Mouse (Mus musculus) cerebellum, postnatal 25 days (tissue): ENCODE data around the gene Cilp.
A peak's percentile ranks its signal among the peaks of the same experiment; 100 is the strongest.
"Not testable (repeated sequence)": the region's sequence is repeated elsewhere in the genome, so short reads cannot be mapped to it uniquely, and the experiment has no call there.

Experiments used
- DNase-seq, 2 experiments: peaks; one replicate each; pipeline ENCODE4 v3.0.0; 2021; ENCODE audit warnings: mixed read lengths in 2 of 2

The Cilp gene

DNA sequence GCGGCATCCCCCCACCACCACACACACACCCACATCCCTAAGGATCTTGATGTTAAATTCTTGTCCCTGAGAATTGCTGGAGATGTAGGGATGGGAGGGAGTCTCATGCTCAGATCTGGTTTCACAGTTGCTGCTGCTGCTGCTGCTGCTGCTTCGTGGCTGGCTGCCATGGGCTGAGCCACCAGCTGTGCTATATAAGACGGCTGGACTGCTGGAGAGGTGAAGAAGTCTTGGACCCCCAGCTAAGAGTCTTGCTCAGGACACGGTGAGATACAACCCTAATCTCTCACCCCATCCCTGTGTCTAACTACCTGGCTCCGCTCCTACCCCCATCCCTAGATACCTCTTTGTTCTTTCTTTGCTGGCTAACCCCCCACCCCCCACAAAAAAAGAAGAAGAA is at the start of gene Cilp:
Cilp (plus strand) TSS at position 222 of the 400 bp plus-strand sequence.
- no peak for DNase-seq

DNA sequence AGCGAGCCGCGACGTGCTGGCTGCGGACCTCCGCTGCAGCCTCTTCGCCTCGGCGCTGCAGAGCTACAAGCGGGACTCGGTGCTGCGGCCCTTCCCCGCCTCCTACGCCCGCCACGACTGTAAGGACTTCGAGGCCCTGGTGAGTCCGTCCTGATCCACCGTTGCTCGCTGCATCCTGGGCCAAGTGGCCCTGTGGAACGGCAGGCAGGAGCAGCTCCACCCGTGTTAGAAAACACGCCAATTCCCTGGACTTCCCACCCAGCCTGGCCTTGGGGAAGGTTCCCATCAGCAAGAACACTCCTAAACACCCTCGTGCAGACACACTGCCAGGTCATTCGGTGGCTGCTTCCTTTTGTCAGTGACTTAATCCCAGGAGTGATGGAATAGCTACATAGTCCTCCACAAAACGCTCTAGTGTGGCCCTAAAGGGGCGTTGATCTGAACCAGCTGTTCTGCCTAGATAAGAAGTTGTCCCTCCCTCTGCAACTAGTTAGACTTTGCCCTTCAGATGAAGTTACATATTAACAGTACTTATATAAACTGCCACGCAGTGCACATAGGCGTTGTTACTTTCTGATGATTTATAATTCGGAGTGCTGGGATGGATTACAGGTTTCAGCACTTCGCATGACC is 49.4 kb upstream of the Cilp start:
- DNase-seq, result no peak

DNA sequence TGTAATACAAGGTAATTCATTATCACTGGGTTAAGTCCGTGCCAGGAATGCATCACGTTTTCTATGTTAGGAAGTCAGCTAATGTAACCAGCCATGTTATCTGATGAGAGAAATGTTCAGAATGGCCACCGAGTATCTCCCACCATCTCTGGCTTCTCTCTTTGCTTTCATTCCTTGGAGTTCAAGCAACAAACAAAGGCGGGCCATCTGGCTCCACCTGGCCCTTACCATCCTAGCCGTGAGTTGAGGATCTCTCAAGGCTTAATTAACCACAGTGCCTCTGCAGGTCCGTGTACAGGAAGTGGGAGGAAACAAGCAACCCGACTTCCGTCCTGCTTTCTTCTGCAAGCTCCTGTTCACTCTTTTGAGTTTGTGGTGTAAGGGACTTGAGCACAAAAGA is 48.0 kb upstream of the Cilp start:
- DNase-seq, result no peak

DNA sequence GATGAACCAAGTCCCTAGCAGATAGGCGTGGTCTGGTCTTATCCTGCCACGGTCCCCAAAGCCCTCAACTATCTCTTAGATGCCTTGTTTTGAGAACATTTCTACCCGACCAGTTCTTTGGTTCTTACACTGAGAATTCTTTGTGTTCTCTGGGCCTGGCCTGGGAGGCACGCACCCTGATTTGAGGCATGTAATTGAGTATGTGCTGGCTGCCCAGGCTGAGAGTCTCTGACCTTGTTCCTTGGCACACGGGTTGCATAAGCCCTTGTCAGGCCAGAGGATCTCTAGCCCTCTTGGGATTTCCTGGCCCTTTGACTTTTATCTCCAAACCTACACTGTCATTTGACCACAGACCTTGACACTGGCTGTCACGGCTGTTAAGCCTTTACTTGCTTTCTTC is 47.3 kb upstream of the Cilp start:
- no peak for DNase-seq

DNA sequence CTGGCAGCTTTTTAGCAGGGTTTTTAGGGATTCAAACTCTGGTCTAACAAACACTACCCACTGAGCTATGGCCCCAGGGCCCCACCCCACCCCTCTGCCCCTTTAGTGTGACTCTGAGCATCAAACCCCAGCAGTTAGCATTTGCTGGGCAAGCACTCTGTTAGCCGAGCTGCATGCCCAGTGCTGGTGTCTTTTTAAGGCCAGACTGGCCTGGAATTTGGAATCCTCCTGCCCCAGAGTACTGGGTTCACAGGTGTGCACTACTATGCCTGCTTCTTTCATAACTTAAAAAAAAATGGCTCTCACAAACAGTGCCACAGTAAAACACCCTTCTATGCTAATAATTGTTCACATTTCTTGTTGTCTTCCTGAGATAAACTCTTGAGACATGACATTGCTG is 46.1 kb upstream of the Cilp start:
- DNase-seq, result no peak

DNA sequence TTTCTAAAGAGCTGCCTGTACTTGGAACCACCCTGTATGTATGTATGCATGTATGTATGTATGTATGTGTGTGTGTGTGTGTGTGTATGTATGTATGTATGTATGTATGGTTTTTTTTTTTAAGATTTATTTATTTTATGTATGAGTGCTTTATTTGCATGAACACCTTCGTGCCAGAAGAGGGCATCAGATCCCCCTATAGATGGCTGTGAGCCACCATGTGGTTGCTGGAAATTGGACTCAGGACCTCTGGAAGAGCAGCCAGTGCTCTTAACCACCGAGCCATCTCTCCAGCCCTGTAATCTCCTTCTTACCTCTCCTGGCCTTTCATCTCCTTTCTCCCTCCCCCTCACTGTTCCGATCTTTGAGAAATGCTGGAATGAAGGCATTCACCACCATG is 44.6 kb upstream of the Cilp start:
- not testable (repeated sequence) for DNase-seq

DNA sequence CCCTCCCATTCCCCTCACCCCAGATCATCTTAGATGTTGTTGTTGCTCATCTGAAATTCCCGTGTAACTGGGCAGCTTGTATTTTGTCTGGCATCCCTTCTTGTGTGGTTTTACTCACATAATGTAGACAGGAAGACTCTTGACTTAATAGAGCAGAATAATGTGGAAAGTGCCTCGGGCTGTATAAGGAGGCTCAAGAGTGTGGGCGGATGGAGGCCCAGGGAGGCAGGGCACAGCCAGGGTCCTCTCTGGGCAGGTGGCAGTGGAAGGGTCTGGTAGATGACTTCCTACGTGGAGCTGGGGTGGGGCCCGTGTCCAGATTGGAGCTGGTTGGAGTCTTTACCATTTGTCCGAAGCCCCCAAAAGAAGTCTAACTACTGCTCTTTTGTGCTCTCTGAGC is 41.1 kb upstream of the Cilp start:
- DNase-seq, result no peak

DNA sequence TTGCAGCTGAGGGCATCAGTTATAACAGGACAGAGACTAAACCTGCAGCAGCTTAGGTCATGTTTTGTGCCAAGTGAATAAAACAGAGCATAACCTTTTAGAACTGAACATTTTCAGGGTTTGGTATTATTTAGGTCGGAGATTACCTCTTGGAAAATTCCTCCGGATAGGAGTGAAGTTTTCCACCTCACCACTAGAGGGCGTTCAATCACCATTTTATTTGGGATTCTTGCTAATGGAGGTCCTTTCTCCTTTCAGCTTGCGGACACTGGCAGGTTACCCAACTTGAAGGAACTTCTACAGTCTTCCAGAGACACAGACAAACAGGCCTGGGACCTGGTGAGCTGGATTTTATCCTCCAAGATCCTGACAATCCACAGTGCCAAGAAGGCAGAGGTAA is 39.2 kb upstream of the Cilp start:
- peak in 1 of 2 experiments; percentile 50 for DNase-seq

DNA sequence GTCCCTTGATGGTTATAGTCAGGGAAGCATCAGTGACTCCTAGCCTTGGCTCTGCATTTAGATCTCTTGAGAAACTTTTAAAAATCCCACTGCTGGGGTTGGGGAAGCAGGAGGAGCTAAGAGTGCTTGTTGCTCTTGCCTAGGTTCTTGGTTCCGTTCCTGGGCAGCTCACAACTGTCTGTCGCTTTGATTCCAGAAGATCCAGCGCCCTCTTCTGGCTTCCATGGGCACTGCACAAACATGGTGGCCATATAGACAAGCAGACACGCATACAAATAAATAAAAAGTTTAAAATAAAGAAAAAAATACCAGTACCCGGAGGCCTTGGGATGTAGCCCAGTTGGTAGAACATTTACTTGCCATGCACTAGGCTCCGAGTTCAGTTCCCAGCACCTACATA is 34.7 kb upstream of the Cilp start:
- no peak for DNase-seq

DNA sequence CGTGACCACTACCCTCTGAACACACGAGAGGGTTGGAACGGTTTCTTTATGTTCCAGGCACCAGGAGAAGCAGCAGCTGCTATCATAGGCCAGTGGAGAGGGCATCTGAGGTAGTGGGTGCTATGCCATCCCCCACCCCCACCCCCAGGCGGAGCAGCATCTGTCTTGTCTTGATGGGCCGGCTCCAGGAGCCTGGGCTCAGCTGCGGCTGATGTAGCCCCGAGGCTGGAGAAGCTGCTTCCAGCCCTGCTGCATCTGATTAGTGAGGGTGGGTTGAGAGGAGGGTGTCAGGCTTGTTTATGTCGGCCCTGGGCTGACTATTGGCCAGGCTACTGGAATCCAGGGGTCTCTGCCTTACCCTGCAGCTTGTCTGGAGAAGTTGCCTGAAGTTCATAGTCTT is 33.7 kb upstream of the Cilp start:
- no peak for DNase-seq

DNA sequence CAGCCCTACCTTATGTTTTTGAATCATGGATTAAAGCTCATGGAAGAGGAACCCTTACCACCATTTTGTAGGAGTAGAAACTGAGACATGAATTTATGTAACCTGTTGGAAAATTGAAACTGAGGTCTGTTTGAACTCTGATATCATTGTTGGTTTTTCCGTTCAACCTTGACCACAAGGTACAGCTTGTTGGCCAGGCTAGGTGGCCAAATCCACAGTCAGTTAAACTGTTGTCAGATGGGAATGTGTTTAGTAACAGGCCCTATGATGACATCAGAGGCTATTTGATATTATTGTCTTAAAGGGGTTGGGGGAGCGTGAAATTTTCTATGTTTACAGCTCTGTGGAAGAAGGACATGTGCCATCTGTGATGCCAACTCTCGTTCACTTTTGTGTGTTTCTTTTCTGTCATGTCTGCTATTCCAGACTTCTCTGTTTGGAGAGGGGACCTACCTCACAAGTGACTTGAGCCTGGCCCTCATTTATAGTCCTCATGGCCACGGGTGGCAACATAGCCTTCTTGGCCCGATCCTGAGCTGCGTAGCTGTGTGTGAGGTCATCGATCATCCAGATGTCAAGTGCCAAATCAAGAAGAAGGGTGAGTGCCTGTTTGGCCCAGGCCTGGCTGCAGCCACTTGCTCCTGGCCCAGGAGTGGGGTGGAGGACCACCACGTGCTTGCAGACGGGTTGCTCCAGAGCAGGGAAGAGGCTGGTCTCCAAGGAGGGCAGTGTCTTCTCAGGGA is 31.6 kb upstream of the Cilp start:
- DNase-seq, result no peak

DNA sequence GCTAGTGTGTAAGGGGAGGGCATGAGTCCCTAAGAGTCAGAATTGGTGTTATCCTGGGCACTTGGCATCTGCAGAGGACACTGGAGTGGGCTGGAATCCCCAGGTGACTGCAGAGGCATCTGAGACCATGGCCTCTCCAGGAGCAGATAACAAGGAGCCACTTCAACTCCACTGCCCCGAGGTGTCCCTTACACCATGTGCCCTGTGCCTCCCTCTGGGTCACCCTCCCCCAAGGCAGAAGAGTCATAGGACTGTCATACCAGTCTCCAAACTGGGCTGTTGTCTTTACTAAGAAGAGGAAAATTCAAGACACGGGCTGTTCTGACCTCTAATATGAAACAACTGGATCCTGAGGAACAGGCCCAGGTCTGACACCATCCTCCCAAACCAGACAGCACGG is 30.2 kb upstream of the Cilp start:
- no peak for DNase-seq

DNA sequence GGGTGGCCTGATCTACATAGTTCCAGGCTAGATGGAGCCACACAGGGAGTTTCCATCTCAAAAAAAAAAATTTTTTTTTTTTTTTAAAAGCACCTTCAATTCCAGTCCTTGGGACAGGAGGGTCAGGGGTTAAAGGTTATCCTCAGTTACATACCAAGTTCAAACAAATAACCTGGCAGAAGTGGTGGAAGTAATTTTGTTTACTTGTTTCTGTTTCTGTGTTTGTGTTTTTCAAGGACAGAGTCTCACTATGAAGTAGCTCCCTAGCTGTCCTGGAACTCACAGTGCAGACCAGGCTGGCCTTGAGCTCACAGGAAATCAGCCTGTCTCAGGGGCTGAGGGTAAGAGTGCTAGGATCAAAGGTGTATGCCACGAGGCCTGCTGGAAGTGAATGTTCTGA is 29.4 kb upstream of the Cilp start:
- DNase-seq, result no peak

DNA sequence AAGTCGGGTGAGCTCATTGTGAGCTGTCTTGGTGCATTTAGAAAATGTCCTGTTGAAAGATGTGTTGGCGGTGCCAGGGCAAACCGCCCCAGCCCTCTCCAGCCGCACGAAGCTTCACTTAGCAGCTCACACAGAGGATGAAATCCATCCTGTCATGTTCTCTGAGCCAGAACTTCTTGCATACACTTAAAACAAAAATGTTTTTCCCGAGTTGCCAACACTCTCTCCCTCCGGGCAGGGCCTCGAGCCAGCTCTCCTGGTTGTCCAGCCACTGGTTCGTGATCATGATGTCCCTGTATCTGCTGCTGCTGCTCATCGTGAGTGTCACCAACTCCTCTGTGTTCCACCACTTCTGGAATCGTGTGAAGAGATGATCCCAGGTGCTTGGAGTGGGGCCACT is 27.4 kb upstream of the Cilp start:
- DNase-seq, result no peak

DNA sequence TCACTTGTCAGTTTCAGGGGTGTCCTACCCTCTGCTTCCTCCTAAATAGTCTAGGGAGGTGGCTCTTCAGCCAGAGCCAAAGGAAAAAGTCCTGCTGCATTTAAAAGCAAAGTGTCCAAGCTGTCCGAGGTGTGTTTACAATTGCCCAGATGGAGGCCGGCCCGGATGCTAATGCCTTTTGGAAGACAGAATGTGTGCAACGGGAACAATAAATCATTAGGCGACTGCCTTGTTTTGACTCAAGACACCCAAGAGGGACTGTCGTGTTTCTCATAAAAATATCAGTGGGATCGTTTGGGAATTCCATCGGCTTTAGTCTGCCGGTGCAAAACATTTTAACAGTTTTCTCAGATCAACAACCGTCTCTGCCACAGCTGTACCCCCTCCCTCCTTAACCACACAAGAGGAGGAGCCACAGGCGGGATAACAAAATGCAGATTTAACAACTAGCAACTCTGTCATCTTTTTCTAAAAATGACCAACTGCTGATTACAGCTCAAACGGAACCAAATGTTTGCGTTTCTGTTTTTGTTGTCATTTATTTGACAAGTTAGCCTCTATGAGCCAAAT is 26.7 kb upstream of the Cilp start:
- no peak for DNase-seq

DNA sequence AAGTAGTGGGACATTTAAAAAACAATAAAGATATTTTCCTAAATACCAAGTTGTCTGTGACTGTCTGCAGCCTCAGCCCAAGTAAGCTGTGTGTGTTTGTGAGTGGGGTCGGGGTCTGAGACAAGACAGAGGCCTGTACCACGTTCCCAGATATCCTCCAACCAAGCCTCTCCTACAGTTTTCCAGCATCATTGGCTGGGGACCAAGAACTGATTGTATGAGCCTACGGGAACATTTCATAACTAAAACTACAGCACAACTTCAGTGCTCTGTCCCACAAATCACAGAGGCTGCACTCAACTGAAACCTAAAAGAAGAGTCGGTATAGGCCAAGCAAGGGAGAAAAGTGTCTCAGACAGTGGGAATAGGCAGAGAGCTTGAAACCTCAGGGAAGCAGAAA is 25.8 kb upstream of the Cilp start:
- DNase-seq, result no peak

DNA sequence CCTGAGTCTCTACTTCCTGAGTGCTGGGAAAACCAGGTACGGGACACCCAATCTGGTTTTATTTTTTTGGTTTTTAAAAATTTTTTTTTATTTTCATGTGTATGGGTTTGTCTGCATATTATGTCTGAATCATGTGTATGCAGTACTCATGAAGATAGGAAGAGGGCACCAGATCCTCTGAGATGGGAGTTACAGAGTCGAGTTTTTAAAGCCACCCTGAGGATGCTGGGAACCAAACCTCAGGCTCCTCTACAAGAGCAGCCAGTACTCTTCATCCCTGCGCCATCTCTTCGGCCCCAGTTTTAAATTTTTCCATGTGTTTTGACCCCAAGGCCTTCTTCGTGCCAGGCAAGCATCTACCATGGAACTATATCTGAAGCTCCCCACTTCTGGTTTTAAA is 25.2 kb upstream of the Cilp start:
- DNase-seq, result no peak

DNA sequence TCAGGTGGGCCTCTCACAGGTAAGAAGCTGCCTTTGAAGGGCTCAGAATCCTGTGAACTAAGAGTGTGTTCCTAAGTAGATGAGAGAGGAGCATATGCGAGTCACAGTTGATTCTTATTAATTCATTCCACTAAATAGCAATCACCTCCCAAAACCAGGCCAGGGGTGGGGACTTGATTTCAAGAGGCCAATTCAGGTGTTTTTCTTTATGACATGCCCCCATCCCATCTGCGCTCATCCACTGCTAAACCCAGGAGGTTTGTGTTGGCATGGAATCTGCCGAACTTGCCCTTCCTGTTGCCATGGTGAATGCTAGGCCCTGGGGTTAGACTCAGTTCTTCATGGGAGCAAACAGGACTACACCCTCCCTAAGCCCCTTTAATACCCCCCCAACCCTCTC is 24.4 kb upstream of the Cilp start:
- DNase-seq, result no peak

DNA sequence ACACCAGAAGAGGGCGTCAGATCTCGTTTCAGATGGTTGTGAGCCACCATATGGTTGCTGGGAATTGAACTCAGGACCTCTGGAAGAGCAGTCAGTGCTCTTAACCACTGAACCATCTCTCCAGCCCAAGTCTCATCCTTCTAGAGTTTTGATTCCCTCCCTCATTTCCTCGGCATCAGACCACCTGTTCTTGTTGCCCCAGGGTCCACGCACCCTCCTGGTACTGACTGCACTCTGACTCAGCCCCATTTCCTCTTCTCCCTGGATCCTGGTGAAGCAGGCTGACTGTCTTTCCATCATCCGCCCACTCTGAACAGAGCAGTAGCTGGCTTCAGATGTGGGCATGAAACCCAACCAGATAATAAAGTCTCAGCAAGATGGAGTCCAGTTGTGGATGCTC is 23.0 kb upstream of the Cilp start:
- no peak for DNase-seq

DNA sequence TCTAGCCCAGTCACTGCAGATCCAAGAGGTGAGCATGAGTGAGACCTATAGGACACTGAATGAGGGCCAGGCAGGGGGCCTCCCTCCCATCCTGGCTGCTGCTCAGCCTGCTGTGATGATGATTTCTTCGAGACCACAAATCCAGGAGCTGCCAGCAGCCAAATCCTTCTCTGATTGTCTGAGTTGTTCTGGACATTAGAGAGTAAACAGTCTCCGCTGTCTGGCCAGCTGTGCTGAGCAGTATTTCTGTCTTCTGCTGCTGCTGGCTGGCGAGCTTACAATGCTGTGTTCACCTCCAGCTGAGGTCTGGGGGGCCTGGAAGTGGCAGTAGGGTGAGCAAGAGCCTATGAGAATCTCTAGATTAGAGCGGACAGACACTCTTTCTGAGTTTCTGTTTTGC is 21.7 kb upstream of the Cilp start:
- DNase-seq, result no peak

DNA sequence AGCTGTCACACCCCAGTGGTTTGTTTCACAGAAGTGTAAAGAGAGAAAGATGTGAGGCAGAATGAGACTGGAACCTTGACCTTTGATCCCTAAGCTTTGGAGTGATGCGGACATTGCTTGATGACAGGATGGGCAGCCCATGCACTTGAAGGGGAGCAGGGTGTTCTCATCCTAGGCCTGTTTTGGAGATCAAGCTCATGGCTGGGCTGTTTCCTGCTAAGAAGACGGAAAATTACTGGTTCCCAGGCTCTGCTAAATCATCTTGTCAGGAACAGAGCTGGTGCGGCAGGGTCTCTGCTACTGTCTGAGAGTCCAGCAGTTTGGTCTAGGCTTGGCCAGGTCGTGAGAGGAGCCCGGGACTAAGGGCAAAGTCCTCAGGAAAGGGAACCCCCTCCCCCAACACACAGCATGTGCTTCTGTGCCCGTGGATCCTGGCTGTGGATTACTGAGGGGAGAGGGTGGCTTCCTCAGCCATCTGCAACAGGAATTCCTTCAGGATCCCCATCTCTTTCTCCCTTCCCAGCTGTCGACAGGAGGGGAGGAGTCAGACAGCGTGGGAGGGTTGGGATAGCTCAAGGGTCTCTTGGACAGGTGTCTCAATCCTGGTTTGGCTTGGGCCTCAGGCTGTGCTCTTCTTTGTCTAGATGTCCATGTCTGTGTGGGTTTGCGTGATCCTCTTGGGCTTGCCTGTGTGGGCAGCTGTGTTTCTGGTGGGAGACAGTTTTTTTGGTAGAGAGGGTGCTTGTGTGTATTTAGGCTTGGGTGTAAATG is 20.8 kb upstream of the Cilp start:
- no peak for DNase-seq

DNA sequence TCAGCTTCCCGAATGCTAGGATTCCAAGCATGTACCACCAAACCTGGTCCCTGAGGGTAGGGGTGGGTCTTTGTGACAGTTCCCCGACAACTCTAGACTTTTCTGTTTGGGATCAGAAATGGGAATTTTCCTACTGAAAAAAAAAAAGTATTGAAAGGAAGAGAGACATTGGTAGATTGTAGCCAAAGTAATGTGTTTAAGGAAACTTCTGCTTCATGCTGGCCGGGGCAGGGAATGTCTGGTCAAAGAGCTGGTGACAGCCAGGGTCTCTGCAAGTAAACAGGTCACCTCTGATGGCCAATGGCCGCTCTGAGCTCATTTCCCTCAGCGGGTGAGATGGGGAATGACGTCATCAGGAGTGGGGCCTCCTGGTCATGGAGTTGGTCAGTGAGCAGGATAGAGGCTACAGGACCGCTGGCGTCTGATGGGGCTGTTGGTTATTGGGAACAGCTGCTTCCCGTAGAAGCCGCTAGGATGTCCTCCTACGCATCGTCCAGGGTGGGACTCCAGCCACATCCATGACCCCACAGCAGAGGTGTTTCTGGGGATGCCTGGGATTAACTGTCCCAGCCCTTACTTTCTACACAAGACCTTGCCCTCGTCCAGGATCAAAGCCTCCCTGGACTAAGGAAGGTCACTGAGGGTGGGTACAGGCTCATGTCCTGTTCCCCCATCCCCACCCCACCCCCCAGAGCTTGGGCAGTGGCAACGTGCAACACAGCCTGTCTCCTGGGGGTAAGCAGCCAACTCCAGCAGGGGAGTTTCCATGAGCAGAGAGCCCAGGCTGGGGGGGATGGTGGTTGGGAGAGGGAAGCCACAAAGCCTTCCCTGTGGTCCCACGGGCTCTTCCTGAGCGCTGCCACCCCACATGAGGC is 17.2 kb upstream of the Cilp start:
- no peak for DNase-seq

DNA sequence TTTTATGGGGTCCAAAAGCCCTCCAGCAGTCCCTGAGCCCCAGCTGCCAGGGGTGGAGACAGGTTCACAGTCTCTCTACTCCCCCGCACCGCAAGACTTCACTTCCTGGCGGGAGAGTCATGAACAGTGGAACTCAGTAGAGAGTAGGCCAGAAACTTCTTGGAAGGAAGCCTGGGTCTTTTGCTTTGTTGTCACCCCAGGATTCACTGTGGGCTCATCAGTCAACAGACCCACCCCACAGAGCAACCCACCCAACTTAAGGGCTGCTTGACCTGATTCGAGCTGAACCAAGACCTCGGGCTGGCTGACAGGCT is 16.6 kb upstream of the Cilp start:
- DNase-seq, result no peak
